Mouse (Mus musculus) erythroblast, embryonic 14.5 days (primary cell): ENCODE data around the gene Uck1.

Experiments used
- GATA1 ChIP-seq: IDR thresholded peaks from 2 replicates; pipeline ENCODE4 v1.6.1; 2012; ENCODE audit warnings: low read length, inconsistent platforms, mixed read lengths
- TAL1 ChIP-seq: IDR thresholded peaks from 3 replicates; pipeline ENCODE4 v1.6.1; 2012; ENCODE audit warnings: low read length, inconsistent platforms, mixed read lengths

- TF ChIP-seq GATA1: no peak
- TF ChIP-seq TAL1: no peak
Measured at GRCm38 (mm10) chr2:32305668-32306067, 45.7 kb upstream of the Uck1 start.
